Mouse (Mus musculus): ENCODE measurements around the gene Zscan21. TPM values are rescaled to one million over a fixed set of nuclear protein-coding genes. Genes with fewer than 3 reads are reported as not detected.
"Not testable (repeated sequence)": the region's sequence is repeated elsewhere in the genome, so short reads cannot be mapped to it uniquely, and the experiment has no call there.

Zscan21 gene
- total RNA-seq, 2 experiments from 2014 or later, result 5.7 to 14.7 TPM

- not testable (repeated sequence) for ATAC-seq (replicated peaks; ENCODE audit: low FRiP score, poor library complexity, severe bottlenecking)
Observed at GRCm38 (mm10) chr5:138109847-138110396, 6.8 kb upstream of the Zscan21 start.

GRCm38 (mm10) chr5:138117199-138118015 lies 704 bp downstream of the Zscan21 start:
- ATAC-seq (replicated peaks; ENCODE audit: low FRiP score, poor library complexity, severe bottlenecking), result peak; percentile 39; the same call in 1 of the 2 replicates

GRCm38 (mm10) chr5:138118041-138118440 lies 1.3 kb downstream of the Zscan21 start:
- ATAC-seq (replicated peaks; ENCODE audit: low FRiP score, poor library complexity, severe bottlenecking), result no peak

GRCm38 (mm10) chr5:138132425-138133064 lies 15.8 kb downstream of the Zscan21 start:
- no peak for ATAC-seq (replicated peaks; ENCODE audit: low FRiP score, poor library complexity, severe bottlenecking)

- 0 out of 2 replicates have a peak, but pooled peaks have one; percentile 40 for ATAC-seq (replicated peaks; ENCODE audit: low FRiP score, poor library complexity, severe bottlenecking)
Observed at GRCm38 (mm10) chr5:138137257-138137656, 20.6 kb downstream of the Zscan21 start.

- peak; percentile 80 for ATAC-seq (replicated peaks; ENCODE audit: low FRiP score, poor library complexity, severe bottlenecking)
Observed at GRCm38 (mm10) chr5:138137935-138138549, 21.3 kb downstream of the Zscan21 start.

- ATAC-seq (replicated peaks; ENCODE audit: low FRiP score, poor library complexity, severe bottlenecking), result no peak
Observed at GRCm38 (mm10) chr5:138138585-138138984, 21.9 kb downstream of the Zscan21 start.

- no peak for ATAC-seq (replicated peaks; ENCODE audit: low FRiP score, poor library complexity, severe bottlenecking)
Observed at GRCm38 (mm10) chr5:138154390-138154789, 37.7 kb downstream of the Zscan21 start.

- ATAC-seq (replicated peaks; ENCODE audit: low FRiP score, poor library complexity, severe bottlenecking), result peak; percentile 95
Observed at GRCm38 (mm10) chr5:138155443-138155976, 38.8 kb downstream of the Zscan21 start, which contains the start of gene Zfp113. Zfp113 (minus strand) TSS chr5:138155744.

- no peak for ATAC-seq (replicated peaks; ENCODE audit: low FRiP score, poor library complexity, severe bottlenecking)
Observed at GRCm38 (mm10) chr5:138160224-138160762, 43.6 kb downstream of the Zscan21 start.

GRCm38 (mm10) chr5:138160842-138161665 lies 44.4 kb downstream of the Zscan21 start, which contains the start of gene Cops6:
Cops6 (plus strand) TSS chr5:138161071.
- peak; percentile 97 for ATAC-seq (replicated peaks; ENCODE audit: low FRiP score, poor library complexity, severe bottlenecking)

GRCm38 (mm10) chr5:138163046-138163445 lies 46.3 kb downstream of the Zscan21 start:
- ATAC-seq (replicated peaks; ENCODE audit: low FRiP score, poor library complexity, severe bottlenecking), result no peak

- no peak for ATAC-seq (replicated peaks; ENCODE audit: low FRiP score, poor library complexity, severe bottlenecking)
Observed at GRCm38 (mm10) chr5:138163610-138164009, 46.9 kb downstream of the Zscan21 start.

GRCm38 (mm10) chr5:138165594-138165993 lies 48.9 kb downstream of the Zscan21 start:
- ATAC-seq (replicated peaks; ENCODE audit: low FRiP score, poor library complexity, severe bottlenecking), result no peak

- ATAC-seq (replicated peaks; ENCODE audit: low FRiP score, poor library complexity, severe bottlenecking), result peak; percentile 81
Observed at GRCm38 (mm10) chr5:138170936-138171561, 54.3 kb downstream of the Zscan21 start.

- ATAC-seq (replicated peaks; ENCODE audit: low FRiP score, poor library complexity, severe bottlenecking), result peak; percentile 85
Observed at GRCm38 (mm10) chr5:138171695-138172491, 55.2 kb downstream of the Zscan21 start, which contains the start of the genes Ap4m1 and Mcm7. Ap4m1 (plus strand) TSS chr5:138172002. Mcm7 (minus strand) TSS chr5:138172422.

GRCm38 (mm10) chr5:138173217-138173616 lies 56.5 kb downstream of the Zscan21 start:
- ATAC-seq (replicated peaks; ENCODE audit: low FRiP score, poor library complexity, severe bottlenecking), result no peak

All from erythroid progenitor cell, adult 5-6 weeks (primary cell).